Mouse (Mus musculus): ENCODE results near the gene Dusp6. TPM values are rescaled to one million over a fixed set of nuclear protein-coding genes. Genes with fewer than 3 reads are reported as not detected.
"Not testable (repeated sequence)": the region's sequence is repeated elsewhere in the genome, so short reads cannot be mapped to it uniquely, and the experiment has no call there.

Dusp6 gene
- polyA plus RNA-seq (2014; fragmentation: Nextera tagmentation; extraction: Ambion mirVana) = 45.5 and 59.9 TPM in 2 replicates

GRCm38 (mm10) chr10:99262867-99263379 is at the start of gene Dusp6:
Dusp6 (plus strand) TSS chr10:99263231.
- peak within 1 kb of the TSS; percentile 99 for H3K27ac ChIP-seq (ENCODE audit: low read depth, low read length)
- peaks cover 3% of the 10 kb centered on the region for H3K36me3 ChIP-seq (ENCODE audit: control insufficient read depth, insufficient read depth, low read length)
- ATAC-seq (replicated peaks; ENCODE audit: insufficient number of reproducible peaks, low FRiP score, low TSS enrichment) = peak; percentile 92
- no peaks in the 10 kb centered on the region for H3K9me3 ChIP-seq (replicated peaks; ENCODE audit: control insufficient read depth, low read length)
- peak within 1 kb of the TSS; percentile 90 for H3K4me3 ChIP-seq (ENCODE audit: low read depth, low read length)
- peaks cover under 1% of the 10 kb centered on the region; the same call in 1 of the 2 replicates for H3K4me1 ChIP-seq (ENCODE audit: control insufficient read depth, insufficient read depth, low read length)
- WGBS (ENCODE audit: insufficient replicate concordance) = under 1% methylated on average over 29 of the region's 29 CpGs
- peak within 1 kb of the TSS; percentile 94 for H3K9ac ChIP-seq (ENCODE audit: low read depth, low read length)
- peak within 1 kb of the TSS; percentile 96 for H3K4me2 ChIP-seq
- H3K27me3 ChIP-seq (ENCODE audit: control insufficient read depth, insufficient read depth, low read length) = no peaks in the 10 kb centered on the region

DNA sequence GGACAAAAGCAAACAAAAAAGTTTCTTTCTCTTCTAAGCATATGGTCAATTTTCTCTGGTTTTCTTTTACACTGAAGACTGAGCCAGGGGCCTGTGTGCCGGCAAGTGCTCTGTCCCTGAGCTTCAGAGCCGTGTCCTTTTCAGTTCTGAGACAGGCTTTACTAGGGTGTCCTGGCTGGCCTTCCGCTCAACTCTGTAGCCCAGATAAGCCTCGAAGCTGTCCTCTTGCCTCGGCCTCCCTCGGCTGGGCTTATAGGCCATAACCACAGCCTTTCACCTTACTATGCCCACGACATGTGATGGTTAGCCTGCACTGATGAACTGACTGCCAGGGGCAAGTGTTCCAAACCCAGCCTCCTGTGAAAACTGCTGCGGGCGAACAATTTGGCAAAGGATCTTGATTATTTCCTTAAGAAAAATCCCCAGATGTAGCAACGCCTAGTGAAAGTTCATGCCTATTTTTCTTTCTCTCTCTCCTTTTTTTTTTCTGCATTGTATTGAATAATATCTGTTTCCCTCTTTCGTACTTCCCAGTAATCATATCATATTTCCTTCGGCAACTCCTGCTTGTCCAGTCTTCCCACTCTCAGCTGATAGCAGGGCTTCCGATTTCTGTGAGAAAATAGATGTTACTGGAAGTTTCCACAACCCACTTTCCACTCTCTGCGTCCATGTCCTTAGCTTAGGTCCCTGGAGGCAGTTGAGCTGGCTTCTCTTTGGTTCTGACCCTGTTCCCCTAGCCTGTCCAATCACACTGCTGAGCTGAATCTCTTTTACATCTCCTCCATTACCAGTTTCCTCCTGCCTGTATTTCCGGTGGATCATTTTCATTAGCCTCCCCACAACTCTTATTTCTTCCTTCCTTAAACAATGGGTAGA is 48.4 kb upstream of the Dusp6 start:
- 59% methylated on average over 15 of the region's 15 CpGs for WGBS (ENCODE audit: insufficient replicate concordance)
- H3K27ac ChIP-seq (ENCODE audit: low read depth, low read length) = 0 out of 2 replicates have a peak overlapping the region, but pooled peaks have one; percentile 62
- no peak overlapping the region for H3K4me3 ChIP-seq (ENCODE audit: low read depth, low read length)
- 0 out of 2 replicates have a peak overlapping the region, but pooled peaks have one; percentile 22 for H3K9ac ChIP-seq (ENCODE audit: low read depth, low read length)
- no peaks in the 10 kb centered on the region for H3K4me1 ChIP-seq (ENCODE audit: control insufficient read depth, insufficient read depth, low read length)
- H3K36me3 ChIP-seq (ENCODE audit: control insufficient read depth, insufficient read depth, low read length) = no peaks in the 10 kb centered on the region
- no peak overlapping the region for H3K4me2 ChIP-seq
- H3K27me3 ChIP-seq (ENCODE audit: control insufficient read depth, insufficient read depth, low read length) = no peaks in the 10 kb centered on the region
- no peak for ATAC-seq (replicated peaks; ENCODE audit: insufficient number of reproducible peaks, low FRiP score, low TSS enrichment)
- no peaks in the 10 kb centered on the region for H3K9me3 ChIP-seq (replicated peaks; ENCODE audit: control insufficient read depth, low read length)

DNA sequence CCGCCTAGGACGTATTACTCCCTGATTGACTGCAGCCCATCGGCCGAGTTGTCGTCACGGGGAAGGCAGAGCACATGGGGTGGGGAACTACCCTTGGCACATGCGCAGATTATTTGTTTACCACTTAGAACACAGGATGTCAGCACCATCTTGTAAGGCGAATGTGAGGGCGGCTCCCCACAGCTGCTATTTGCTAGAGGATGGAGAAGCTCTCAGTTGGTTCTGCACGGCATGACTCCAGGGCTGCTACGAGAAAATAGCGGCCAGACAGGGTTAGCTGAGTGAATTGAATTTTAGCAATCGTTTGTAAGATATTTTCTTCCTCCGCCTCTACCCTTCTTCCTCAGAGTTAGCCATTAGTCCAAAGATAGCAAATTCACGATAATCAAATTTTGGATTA is 46.5 kb upstream of the Dusp6 start:
- ATAC-seq (replicated peaks; ENCODE audit: insufficient number of reproducible peaks, low FRiP score, low TSS enrichment); H3K4me1 ChIP-seq (ENCODE audit: control insufficient read depth, insufficient read depth, low read length); H3K36me3 ChIP-seq (ENCODE audit: control insufficient read depth, insufficient read depth, low read length); H3K9ac ChIP-seq (ENCODE audit: low read depth, low read length); H3K9me3 ChIP-seq (replicated peaks; ENCODE audit: control insufficient read depth, low read length); H3K4me2 ChIP-seq; H3K27me3 ChIP-seq (ENCODE audit: control insufficient read depth, insufficient read depth, low read length); H3K27ac ChIP-seq (ENCODE audit: low read depth, low read length); H3K4me3 ChIP-seq (ENCODE audit: low read depth, low read length): not testable (repeated sequence)
- 94% methylated on average over 15 of the region's 15 CpGs for WGBS (ENCODE audit: insufficient replicate concordance)

DNA sequence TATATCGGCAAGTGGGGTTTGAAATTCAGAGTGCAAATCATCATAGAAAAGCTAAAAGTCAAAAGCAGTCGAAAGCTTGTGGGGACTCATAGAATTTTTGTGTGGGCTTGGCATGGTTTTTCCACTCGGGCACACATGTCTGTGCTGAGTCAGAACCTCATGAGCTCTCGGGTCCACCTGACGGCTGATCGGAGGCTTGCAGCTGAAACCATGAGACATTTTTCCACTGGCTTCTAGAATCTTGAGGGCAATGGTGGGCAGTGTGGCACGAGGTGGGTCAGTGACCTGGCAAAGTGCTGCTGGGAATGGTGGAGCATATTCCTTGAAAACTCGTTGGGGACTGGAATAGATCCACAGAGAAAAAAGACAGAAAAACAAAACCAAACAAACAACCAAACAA is 41.5 kb upstream of the Dusp6 start:
- no peaks in the 10 kb centered on the region for H3K27me3 ChIP-seq (ENCODE audit: control insufficient read depth, insufficient read depth, low read length)
- H3K4me1 ChIP-seq (ENCODE audit: control insufficient read depth, insufficient read depth, low read length) = no peaks in the 10 kb centered on the region
- no peak for ATAC-seq (replicated peaks; ENCODE audit: insufficient number of reproducible peaks, low FRiP score, low TSS enrichment)
- H3K9ac ChIP-seq (ENCODE audit: low read depth, low read length) = no peak overlapping the region
- H3K4me3 ChIP-seq (ENCODE audit: low read depth, low read length) = no peak overlapping the region
- 86% methylated on average over 8 of the region's 8 CpGs for WGBS (ENCODE audit: insufficient replicate concordance)
- H3K4me2 ChIP-seq = no peak overlapping the region
- no peak overlapping the region for H3K27ac ChIP-seq (ENCODE audit: low read depth, low read length)
- H3K36me3 ChIP-seq (ENCODE audit: control insufficient read depth, insufficient read depth, low read length) = no peaks in the 10 kb centered on the region
- H3K9me3 ChIP-seq (replicated peaks; ENCODE audit: control insufficient read depth, low read length) = no peaks in the 10 kb centered on the region

DNA sequence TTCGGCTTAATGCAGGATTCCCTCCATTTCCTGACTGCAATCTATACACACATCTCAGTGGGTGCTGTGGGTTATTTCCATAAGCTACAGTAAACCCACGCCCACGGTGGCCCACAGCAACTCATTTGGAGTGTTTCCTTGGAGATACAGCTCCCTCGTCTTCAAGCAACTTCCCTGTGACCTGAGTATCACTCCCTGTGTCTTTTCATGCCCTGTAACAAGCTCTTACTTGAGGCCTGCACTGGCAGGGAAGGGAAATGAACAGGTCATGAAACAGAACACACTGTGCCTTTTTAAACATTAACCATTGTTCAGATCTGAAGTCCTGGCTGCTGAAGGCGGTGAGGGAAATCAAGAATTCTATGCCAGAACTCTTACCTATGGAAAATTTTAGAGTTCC is 40.3 kb upstream of the Dusp6 start:
- peaks cover 2% of the 10 kb centered on the region; the same call in 1 of the 2 replicates for H3K4me1 ChIP-seq (ENCODE audit: control insufficient read depth, insufficient read depth, low read length)
- no peak overlapping the region for H3K4me2 ChIP-seq
- H3K4me3 ChIP-seq (ENCODE audit: low read depth, low read length) = no peak overlapping the region
- H3K27ac ChIP-seq (ENCODE audit: low read depth, low read length) = no peak overlapping the region
- no peaks in the 10 kb centered on the region for H3K27me3 ChIP-seq (ENCODE audit: control insufficient read depth, insufficient read depth, low read length)
- WGBS (ENCODE audit: insufficient replicate concordance) = 80% methylated on average over 5 of the region's 5 CpGs
- no peaks in the 10 kb centered on the region for H3K36me3 ChIP-seq (ENCODE audit: control insufficient read depth, insufficient read depth, low read length)
- H3K9me3 ChIP-seq (replicated peaks; ENCODE audit: control insufficient read depth, low read length) = no peaks in the 10 kb centered on the region
- H3K9ac ChIP-seq (ENCODE audit: low read depth, low read length) = no peak overlapping the region
- no peak for ATAC-seq (replicated peaks; ENCODE audit: insufficient number of reproducible peaks, low FRiP score, low TSS enrichment)

DNA sequence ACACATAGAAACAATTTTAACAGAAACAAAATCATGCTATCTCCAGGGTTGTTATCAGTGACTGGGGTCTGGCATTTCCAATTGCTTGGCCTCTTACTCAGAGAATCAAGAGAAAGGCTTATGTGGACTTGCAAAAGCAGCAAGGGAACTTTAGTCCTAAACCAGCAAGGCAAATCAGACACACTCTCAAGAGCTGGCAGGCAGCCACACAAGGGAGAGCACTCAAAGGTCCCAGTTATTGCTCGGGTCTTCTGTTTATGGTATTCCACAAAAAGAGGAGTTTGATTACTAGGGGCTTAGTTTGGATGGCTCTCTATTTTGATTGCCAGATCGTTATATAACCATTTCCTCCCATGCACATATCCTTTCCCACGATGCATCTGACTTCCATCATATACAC is 38.8 kb upstream of the Dusp6 start:
- ATAC-seq (replicated peaks; ENCODE audit: insufficient number of reproducible peaks, low FRiP score, low TSS enrichment) = no peak
- Histone ChIP-seq H3K27me3 (ENCODE audit: control insufficient read depth, insufficient read depth, low read length) (no peaks in the 10 kb centered on the region), H3K36me3 (ENCODE audit: control insufficient read depth, insufficient read depth, low read length) (no peaks in the 10 kb centered on the region), H3K4me3 (ENCODE audit: low read depth, low read length) (no peak overlapping the region), H3K27ac (ENCODE audit: low read depth, low read length) (no peak overlapping the region), H3K9me3 (replicated peaks; ENCODE audit: control insufficient read depth, low read length) (no peaks in the 10 kb centered on the region), H3K4me1 (ENCODE audit: control insufficient read depth, insufficient read depth, low read length) (peaks cover 12% of the 10 kb centered on the region), H3K9ac (ENCODE audit: low read depth, low read length) (no peak overlapping the region), H3K4me2 (no peak overlapping the region)
- WGBS (ENCODE audit: insufficient replicate concordance) = 58% methylated on average over 3 of the region's 3 CpGs

- ATAC-seq (replicated peaks; ENCODE audit: insufficient number of reproducible peaks, low FRiP score, low TSS enrichment) = no peak
- H3K27ac ChIP-seq (ENCODE audit: low read depth, low read length) = no peak overlapping the region
- H3K4me1 ChIP-seq (ENCODE audit: control insufficient read depth, insufficient read depth, low read length) = peaks cover 12% of the 10 kb centered on the region
- H3K9me3 ChIP-seq (replicated peaks; ENCODE audit: control insufficient read depth, low read length) = no peaks in the 10 kb centered on the region
- 80% methylated on average over 5 of the region's 5 CpGs for WGBS (ENCODE audit: insufficient replicate concordance)
- no peak overlapping the region for H3K4me3 ChIP-seq (ENCODE audit: low read depth, low read length)
- H3K4me2 ChIP-seq = no peak overlapping the region
- no peak overlapping the region for H3K9ac ChIP-seq (ENCODE audit: low read depth, low read length)
- no peaks in the 10 kb centered on the region for H3K36me3 ChIP-seq (ENCODE audit: control insufficient read depth, insufficient read depth, low read length)
- no peaks in the 10 kb centered on the region for H3K27me3 ChIP-seq (ENCODE audit: control insufficient read depth, insufficient read depth, low read length)
Measured at GRCm38 (mm10) chr10:99226782-99227181, 36.2 kb upstream of the Dusp6 start.

- ATAC-seq (replicated peaks; ENCODE audit: insufficient number of reproducible peaks, low FRiP score, low TSS enrichment) = peak; percentile 31; the same call in 1 of the 2 replicates
- Histone ChIP-seq H3K36me3 (ENCODE audit: control insufficient read depth, insufficient read depth, low read length) (no peaks in the 10 kb centered on the region), H3K4me2 (peak overlapping the region; percentile 55), H3K27ac (ENCODE audit: low read depth, low read length) (0 out of 2 replicates have a peak overlapping the region, but pooled peaks have one; percentile 30), H3K4me1 (ENCODE audit: control insufficient read depth, insufficient read depth, low read length) (peaks cover 15% of the 10 kb centered on the region), H3K9me3 (replicated peaks; ENCODE audit: control insufficient read depth, low read length) (no peaks in the 10 kb centered on the region), H3K4me3 (ENCODE audit: low read depth, low read length) (no peak overlapping the region), H3K9ac (ENCODE audit: low read depth, low read length) (no peak overlapping the region), H3K27me3 (ENCODE audit: control insufficient read depth, insufficient read depth, low read length) (no peaks in the 10 kb centered on the region)
- WGBS (ENCODE audit: insufficient replicate concordance) = 27% methylated on average over 17 of the region's 17 CpGs
Measured at GRCm38 (mm10) chr10:99227968-99228864, 34.8 kb upstream of the Dusp6 start.

Data from heart, embryonic 11.5 days (tissue).